15 mouse cellular contexts compared by ENCODE assay signal in the genomic region with DNA sequence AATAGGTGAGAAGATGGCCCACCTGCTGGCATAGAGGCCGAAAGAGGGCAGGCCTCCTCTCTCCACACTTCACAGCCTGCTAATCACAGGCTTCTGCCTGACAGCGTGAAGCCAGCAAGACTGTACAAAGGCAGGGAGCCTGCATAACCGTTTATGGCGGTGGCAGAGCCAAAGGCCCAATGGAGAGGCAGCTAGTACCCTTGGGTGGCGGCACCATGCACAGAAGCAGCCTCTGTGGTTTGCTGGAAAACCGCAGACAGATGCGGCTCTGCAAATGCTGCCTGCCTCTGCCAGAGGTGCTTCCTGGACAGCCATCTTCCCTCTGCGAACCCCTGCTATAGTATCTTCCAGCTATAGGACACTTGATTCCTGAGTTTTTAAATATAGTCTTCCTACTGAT.
DNase-seq lines count a peak whose midpoint lies in the region; ATAC-seq and TF ChIP-seq lines count a peak whose summit lies in the region.
"Had no signal": no experiment of that assay in that cellular context is flagged by ENCODE, and none has a peak within 500 bp of the region (broad histone marks: within the 10 kb centered on the region; RNA-seq: fewer than 3 reads in every experiment).

No protein-coding gene starts in this region.

- H3K4me1 ChIP-seq in liver, postnatal 0 days (ENCODE audit: insufficient read depth), result peaks cover 20% of the 10 kb centered on the region
- peaks cover 49% of the 10 kb centered on the region for H3K4me1 ChIP-seq in liver, embryonic 12.5 days
- H3K4me1 ChIP-seq in ES-E14 (ENCODE audit: control insufficient read depth in 2 of 2, insufficient read depth in 2 of 2, low read length in 2 of 2, poor library complexity in 1 of 2), result peaks cover 0 to 5% of the 10 kb centered on the region in 2 experiments; a peak in 2 of 4 replicates

- DNase-seq in liver, postnatal 0 days, result peak; percentile 55
- DNase-seq in ES-E14 (ENCODE audit: low read depth, low spot score), result no peak
- DNase-seq in thymus, postnatal 25 days, result peak; percentile 85
- DNase-seq in embryo, embryonic 10.5 days (ENCODE audit: low spot score), result no peak
- DNase-seq in heart, postnatal 4 days, result no peak
- no peak for DNase-seq in adrenal gland, adult 18-20 months (ENCODE audit: low spot score in 2 of 2)
- DNase-seq: cerebellum, adult 8-10 months; gastrocnemius, postnatal 14 days had no signal

- no peak for ATAC-seq in liver, postnatal 0 days
- no peak for ATAC-seq in liver, embryonic 12.5 days
- ATAC-seq in megakaryocyte progenitor cell, adult 5-6 weeks (replicated peaks; ENCODE audit: poor library complexity), result peak; percentile 40
- ATAC-seq: forebrain, embryonic 14.5 days had no signal

- TF ChIP-seq EP300 in liver, postnatal 0 days (IDR thresholded peaks at IDR 0.05; ENCODE audit: low read depth), result no peak

- no peak overlapping the region for H3K4me3 ChIP-seq in liver, postnatal 0 days (ENCODE audit: low read depth, low read length)
- H3K4me3 ChIP-seq in liver, embryonic 12.5 days, result no peak overlapping the region
- H3K4me3 ChIP-seq in ES-E14 (ENCODE audit: insufficient read depth in 1 of 2, low read depth in 1 of 2, low read length in 2 of 2, poor library complexity in 1 of 2, severe bottlenecking in 1 of 2), result no peak overlapping the region
- H3K4me3 ChIP-seq: embryonic facial prominence, embryonic 13.5 days; limb, embryonic 13.5 days; lung, embryonic 15.5 days; midbrain, embryonic 10.5 days had no signal

- no peak overlapping the region for H3K27ac ChIP-seq in liver, postnatal 0 days (ENCODE audit: low read depth)
- no peak overlapping the region for H3K27ac ChIP-seq in liver, embryonic 12.5 days
- H3K27ac ChIP-seq in ES-E14 (ENCODE audit: insufficient read depth, low read depth, low read length, poor library complexity, severe bottlenecking), result no peak overlapping the region
- H3K27ac ChIP-seq: embryonic facial prominence, embryonic 13.5 days; limb, embryonic 13.5 days; lung, embryonic 15.5 days; midbrain, embryonic 10.5 days had no signal

- no peaks in the 10 kb centered on the region for H3K27me3 ChIP-seq in liver, postnatal 0 days (ENCODE audit: insufficient read depth, low read length)
- H3K27me3 ChIP-seq in liver, embryonic 12.5 days (replicated peaks), result peaks cover 16% of the 10 kb centered on the region
- H3K27me3 ChIP-seq: embryonic facial prominence, embryonic 13.5 days; lung, embryonic 15.5 days had no signal

- H3K9me3 ChIP-seq in liver, postnatal 0 days (ENCODE audit: low read length), result no peaks in the 10 kb centered on the region
- no peaks in the 10 kb centered on the region for H3K9me3 ChIP-seq in liver, embryonic 12.5 days (replicated peaks)
- no peaks in the 10 kb centered on the region for H3K9me3 ChIP-seq in ES-E14 (ENCODE audit: control insufficient read depth, insufficient read depth, low read depth, low read length)
- H3K9me3 ChIP-seq: embryonic facial prominence, embryonic 13.5 days; limb, embryonic 13.5 days; lung, embryonic 15.5 days; midbrain, embryonic 10.5 days had no signal

- H3K9ac ChIP-seq in liver, postnatal 0 days (replicated peaks), result no peak overlapping the region
- H3K9ac ChIP-seq in liver, embryonic 12.5 days, result no peak overlapping the region
- no peak overlapping the region for H3K9ac ChIP-seq in ES-E14 (ENCODE audit: insufficient read depth, low read depth, low read length, poor library complexity, severe bottlenecking)
- H3K9ac ChIP-seq: embryonic facial prominence, embryonic 13.5 days; limb, embryonic 13.5 days; lung, embryonic 15.5 days had no signal

- H3K36me3 ChIP-seq in liver, postnatal 0 days (replicated peaks; ENCODE audit: insufficient read depth, low read length), result no peaks in the 10 kb centered on the region
- H3K36me3 ChIP-seq in liver, embryonic 12.5 days, result no peaks in the 10 kb centered on the region
- H3K36me3 ChIP-seq in ES-E14 (ENCODE audit: control insufficient read depth, insufficient read depth, low read length, poor library complexity, severe bottlenecking), result no peaks in the 10 kb centered on the region
- H3K36me3 ChIP-seq: embryonic facial prominence, embryonic 13.5 days; limb, embryonic 13.5 days; lung, embryonic 15.5 days; midbrain, embryonic 10.5 days had no signal

- in situ Hi-C loops in ES-E14 (cut with MboI; ENCODE audit: low sequenced_read_pairs in 2 of 2, unreplicated experiment in 2 of 2), result no loop called here

- 0 out of 2 replicates have a peak, but pooled peaks have one; percentile 10 for TF ChIP-seq CTCF in liver, postnatal 0 days (IDR thresholded peaks at IDR 0.05; ENCODE audit: low read depth)

- H3K4me2 ChIP-seq in liver, postnatal 0 days (ENCODE audit: low read depth, low read length), result no peak overlapping the region
- H3K4me2 ChIP-seq in liver, embryonic 12.5 days, result no peak overlapping the region
- H3K4me2 ChIP-seq: embryonic facial prominence, embryonic 13.5 days; limb, embryonic 13.5 days; lung, embryonic 15.5 days had no signal

- WGBS in liver, postnatal 0 days (ENCODE audit: insufficient replicate concordance), result 42% methylated on average over 8 of the region's 8 CpGs
- 26% methylated on average over 8 of the region's 8 CpGs for WGBS in liver, embryonic 12.5 days (ENCODE audit: insufficient replicate concordance)

TF ChIP-seq in ES-E14, 5 proteins besides CTCF, POLR2A, EP300 and RAD21:
- TF ChIP-seq HCFC1 (IDR thresholded peaks at IDR 0.05; ENCODE audit: borderline replicate concordance, insufficient read depth, low read length), result no peak
- TF ChIP-seq ZNF384 (IDR thresholded peaks at IDR 0.05; ENCODE audit: low read depth, low read length), result 0 out of 2 replicates have a peak, but pooled peaks have one; percentile 12
TF ChIP-seq in ES-E14: peak in this region for 1.

Comparison
In these comparisons a context has a peak if more than half of its experiments do, and no peak if none do; other contexts are left out.
1. DNase-seq: peak in liver, postnatal 0 days (single experiment) and thymus, postnatal 25 days (single experiment); none in ES-E14 (single experiment), embryo, embryonic 10.5 days (single experiment), heart, postnatal 4 days (single experiment) and adrenal gland, adult 18-20 months (0 of 2).